Mouse (Mus musculus) bone marrow macrophage, adult 2 months (primary cell): ENCODE results near the gene Cntn4.

Experiments
- CTCF ChIP-seq: IDR thresholded peaks from 2 replicates; pipeline ENCODE4 v1.5.1; 2012; ENCODE audit warnings: low read depth, mild to moderate bottlenecking, low read length, moderate library complexity
- POLR2A ChIP-seq: IDR thresholded peaks from 2 replicates; pipeline ENCODE4 v1.6.1; 2012; ENCODE audit warnings: mild to moderate bottlenecking, low read depth, low read length, borderline replicate concordance

GRCm38 (mm10) chr6:106118523-106119081 lies 441.1 kb downstream of the Cntn4 start:
- TF ChIP-seq POLR2A (no peak), CTCF (no peak)
